Mouse (Mus musculus): ENCODE measurements around the gene Msx2. TPM values are rescaled to one million over a fixed set of nuclear protein-coding genes. Genes with fewer than 3 reads are reported as not detected.

Gene Msx2
- total RNA-seq, 2 experiments from 2014 or later = 0.42 to 0.54 TPM

Other genes with a start within 250 kb of the Msx2 start
- 1 to 10 TPM; 1.1 to 1.8 TPM for gene Ror2, start 186.9 kb downstream of the Msx2 start, total RNA-seq (2021)
- 10 to 100 TPM; 29.3 to 29.8 TPM for gene Sptlc1, start 95.7 kb downstream of the Msx2 start, total RNA-seq (2021)